Mouse (Mus musculus) adrenal gland, adult (tissue): ENCODE results near the gene Gm21310.
"Not testable (repeated sequence)": the region's sequence is repeated elsewhere in the genome, so short reads cannot be mapped to it uniquely, and the experiment has no call there.

ENCODE experiments used
- DNase-seq, 2 experiments: peaks; one replicate each; pipeline ENCODE4 v3.0.0; 2022 to 2023; ENCODE audit warnings: low spot score in 1 of 2; ENCODE audit not compliant: inconsistent age in 2 of 2

The Gm21310 gene

GRCm38 (mm10) chrY:10147083-10147482, at the start of gene Gm21310:
TSS of gene Gm21310 (minus strand) at chrY:10147183.
- not testable (repeated sequence) for DNase-seq
